Mouse (Mus musculus) lung, embryonic 14.5 days (tissue): Measurements from ENCODE around the gene Sez6. TPM values are rescaled to one million over a fixed set of nuclear protein-coding genes. Genes with fewer than 3 reads are reported as not detected.
A peak's percentile ranks its signal among the peaks of the same experiment; 100 is the strongest.

Experiments used
- ATAC-seq: fragments of 200-750 bp; cut with Nextera tagmentation; 2 replicates; pipeline ENCODE4 v1.8.0; 2017; ENCODE audit warnings: mild to moderate bottlenecking, moderate TSS enrichment, moderate library complexity; ENCODE audit not compliant: insufficient read depth
- DNase-seq: peaks from one replicate; pipeline ENCODE4 v3.0.0-alpha.2; 2015
- H3K27ac ChIP-seq: fragments of 300-500 bp; sonication (generic); 2 replicates; pipeline ENCODE4 v1.5.1; 2014; ENCODE audit warnings: low read depth, mild to moderate bottlenecking, moderate library complexity
- H3K27me3 ChIP-seq: fragments of 300-500 bp; sonication (generic); 2 replicates; pipeline ENCODE4 v1.6.1; 2014; ENCODE audit warnings: low read length, control low read depth; ENCODE audit not compliant: insufficient read depth
- H3K36me3 ChIP-seq: fragments of 300-500 bp; sonication (generic); 2 replicates; pipeline ENCODE4 v1.6.1; 2014; ENCODE audit warnings: control low read depth; ENCODE audit not compliant: insufficient read depth
- H3K4me1 ChIP-seq: fragments of 300-500 bp; sonication (generic); 2 replicates; pipeline ENCODE4 v1.6.1; 2014; ENCODE audit warnings: antibody characterized with exemption, control low read depth; ENCODE audit not compliant: insufficient read depth
- H3K4me2 ChIP-seq: fragments of 300-500 bp; sonication (generic); 2 replicates; pipeline ENCODE4 v1.6.1; 2014; ENCODE audit warnings: mild to moderate bottlenecking
- H3K4me3 ChIP-seq: fragments of 300-500 bp; sonication (generic); 2 replicates; pipeline ENCODE4 v1.5.1; 2014; ENCODE audit warnings: low read depth, low read length
- H3K9ac ChIP-seq: fragments of 300-500 bp; sonication (generic); 2 replicates; pipeline ENCODE4 v1.6.1; 2014
- H3K9me3 ChIP-seq: fragments of 300-500 bp; sonication (generic); 2 replicates; pipeline ENCODE4 v1.6.1; 2016; ENCODE audit warnings: low read depth, low read length, control low read depth
- CTCF ChIP-seq: IDR thresholded peaks from 2 replicates; pipeline ENCODE4 v1.5.1; 2016; ENCODE audit warnings: antibody characterized with exemption, low read depth
- WGBS: fragments of 180-500 bp; shearing (Covaris S2); extraction: QIAGEN DNeasy Blood & Tissue Kit; methylation state at CpG from one replicate; pipeline ENCODE4 v1.1.7; 2014; 5-methylcytosine and 5-hydroxymethylcytosine counted together
- polyA plus RNA-seq: library from polyadenylated mRNA; unstranded; fragments of >200 nt; fragmentation: Nextera tagmentation; extraction: Ambion mirVana; gene quantifications from 2 replicates; pipeline ENCODE4 v1.2.1, GENCODE M21; 2014

The Sez6 gene
- polyA plus RNA-seq, 1 experiment from 2014 or later = 0.22 TPM

GRCm38 (mm10) chr11:77904707-77905106, 25.9 kb upstream of the Sez6 start:
- DNase-seq = no peak
- no peak for ATAC-seq
- WGBS = 63% methylated on average over 1 of the region's 1 CpGs
- Histone ChIP-seq H3K9me3 (no peaks in the 10 kb centered on the region), H3K4me2 (no peak overlapping the region), H3K27me3 (0 out of 2 replicates have a peak, but pooled peaks cover 4% of the 10 kb centered on the region), H3K4me1 (peaks cover 17% of the 10 kb centered on the region; the same call in 1 of the 2 replicates), H3K36me3 (no peaks in the 10 kb centered on the region), H3K4me3 (no peak overlapping the region), H3K9ac (no peak overlapping the region), H3K27ac (no peak overlapping the region)
- TF ChIP-seq CTCF = no peak

GRCm38 (mm10) chr11:77906097-77906687, 24.4 kb upstream of the Sez6 start:
- H3K4me3 ChIP-seq = no peak overlapping the region
- no peaks in the 10 kb centered on the region for H3K9me3 ChIP-seq
- H3K9ac ChIP-seq = no peak overlapping the region
- DNase-seq (peak; percentile 72), ATAC-seq (no peak)
- no peaks in the 10 kb centered on the region for H3K36me3 ChIP-seq
- peaks cover 17% of the 10 kb centered on the region; the same call in 1 of the 2 replicates for H3K4me1 ChIP-seq
- 30% methylated on average over 19 of the region's 19 CpGs for WGBS
- no peak overlapping the region for H3K27ac ChIP-seq
- TF ChIP-seq CTCF = no peak
- 0 out of 2 replicates have a peak, but pooled peaks cover 4% of the 10 kb centered on the region for H3K27me3 ChIP-seq
- no peak overlapping the region for H3K4me2 ChIP-seq

GRCm38 (mm10) chr11:77906747-77907174, 23.8 kb upstream of the Sez6 start:
- H3K4me3 ChIP-seq = no peak overlapping the region
- no peak for TF ChIP-seq CTCF
- WGBS = 20% methylated on average over 9 of the region's 9 CpGs
- H3K27me3 ChIP-seq = 0 out of 2 replicates have a peak, but pooled peaks cover 4% of the 10 kb centered on the region
- no peaks in the 10 kb centered on the region for H3K9me3 ChIP-seq
- H3K27ac ChIP-seq = no peak overlapping the region
- H3K4me1 ChIP-seq = peaks cover 14% of the 10 kb centered on the region; the same call in 1 of the 2 replicates
- no peak for ATAC-seq
- H3K4me2 ChIP-seq = peak overlapping the region; percentile 8; the same call in 1 of the 2 replicates
- no peak overlapping the region for H3K9ac ChIP-seq
- DNase-seq = no peak
- H3K36me3 ChIP-seq = no peaks in the 10 kb centered on the region

GRCm38 (mm10) chr11:77908468-77908867, 22.1 kb upstream of the Sez6 start:
- ATAC-seq (peak; percentile 85), DNase-seq (peak; percentile 90)
- Histone ChIP-seq H3K4me3 (no peak overlapping the region), H3K27ac (no peak overlapping the region), H3K27me3 (peaks cover 16% of the 10 kb centered on the region), H3K9ac (no peak overlapping the region), H3K4me2 (no peak overlapping the region), H3K36me3 (no peaks in the 10 kb centered on the region), H3K9me3 (no peaks in the 10 kb centered on the region), H3K4me1 (peaks cover under 1% of the 10 kb centered on the region; the same call in 1 of the 2 replicates)
- no peak for TF ChIP-seq CTCF
- 21% methylated on average over 4 of the region's 4 CpGs for WGBS

GRCm38 (mm10) chr11:77909376-77909775, 21.2 kb upstream of the Sez6 start:
- Histone ChIP-seq H3K9ac (no peak overlapping the region), H3K27me3 (peaks cover 25% of the 10 kb centered on the region), H3K4me3 (no peak overlapping the region), H3K36me3 (no peaks in the 10 kb centered on the region), H3K27ac (no peak overlapping the region), H3K9me3 (no peaks in the 10 kb centered on the region), H3K4me1 (no peaks in the 10 kb centered on the region), H3K4me2 (no peak overlapping the region)
- no peak for TF ChIP-seq CTCF
- whole genome bisulfite sequencing = 14% methylated on average over 5 of the region's 5 CpGs
- DNase-seq (no peak), ATAC-seq (no peak)

GRCm38 (mm10) chr11:77909776-77910175, 20.8 kb upstream of the Sez6 start:
- H3K36me3 ChIP-seq = no peaks in the 10 kb centered on the region
- no peak overlapping the region for H3K4me3 ChIP-seq
- WGBS = 15% methylated on average over 6 of the region's 6 CpGs
- H3K27me3 ChIP-seq = peaks cover 29% of the 10 kb centered on the region
- DNase-seq (no peak), ATAC-seq (no peak)
- H3K27ac ChIP-seq = no peak overlapping the region
- no peak overlapping the region for H3K9ac ChIP-seq
- no peak overlapping the region for H3K4me2 ChIP-seq
- H3K9me3 ChIP-seq = no peaks in the 10 kb centered on the region
- no peaks in the 10 kb centered on the region for H3K4me1 ChIP-seq
- no peak for TF ChIP-seq CTCF

GRCm38 (mm10) chr11:77913505-77913904, 17.1 kb upstream of the Sez6 start:
- DNase-seq (no peak), ATAC-seq (no peak)
- Histone ChIP-seq H3K36me3 (no peaks in the 10 kb centered on the region), H3K4me1 (no peaks in the 10 kb centered on the region), H3K9me3 (no peaks in the 10 kb centered on the region), H3K27ac (no peak overlapping the region), H3K27me3 (peaks cover 48% of the 10 kb centered on the region), H3K4me2 (no peak overlapping the region), H3K9ac (no peak overlapping the region), H3K4me3 (no peak overlapping the region)
- no peak for TF ChIP-seq CTCF
- 53% methylated on average over 6 of the region's 6 CpGs for WGBS
